Mouse (Mus musculus) stomach, postnatal 0 days (tissue): ENCODE data around the gene Ppara.

Source experiments
- CTCF ChIP-seq: IDR thresholded peaks from 2 replicates; pipeline ENCODE4 v1.5.1; 2016; ENCODE audit warnings: antibody characterized with exemption, low read depth, mild to moderate bottlenecking, moderate library complexity
- EP300 ChIP-seq: optimal IDR thresholded peaks from 2 replicates; pipeline ENCODE3; 2016; ENCODE audit warnings: antibody characterized with exemption

DNA sequence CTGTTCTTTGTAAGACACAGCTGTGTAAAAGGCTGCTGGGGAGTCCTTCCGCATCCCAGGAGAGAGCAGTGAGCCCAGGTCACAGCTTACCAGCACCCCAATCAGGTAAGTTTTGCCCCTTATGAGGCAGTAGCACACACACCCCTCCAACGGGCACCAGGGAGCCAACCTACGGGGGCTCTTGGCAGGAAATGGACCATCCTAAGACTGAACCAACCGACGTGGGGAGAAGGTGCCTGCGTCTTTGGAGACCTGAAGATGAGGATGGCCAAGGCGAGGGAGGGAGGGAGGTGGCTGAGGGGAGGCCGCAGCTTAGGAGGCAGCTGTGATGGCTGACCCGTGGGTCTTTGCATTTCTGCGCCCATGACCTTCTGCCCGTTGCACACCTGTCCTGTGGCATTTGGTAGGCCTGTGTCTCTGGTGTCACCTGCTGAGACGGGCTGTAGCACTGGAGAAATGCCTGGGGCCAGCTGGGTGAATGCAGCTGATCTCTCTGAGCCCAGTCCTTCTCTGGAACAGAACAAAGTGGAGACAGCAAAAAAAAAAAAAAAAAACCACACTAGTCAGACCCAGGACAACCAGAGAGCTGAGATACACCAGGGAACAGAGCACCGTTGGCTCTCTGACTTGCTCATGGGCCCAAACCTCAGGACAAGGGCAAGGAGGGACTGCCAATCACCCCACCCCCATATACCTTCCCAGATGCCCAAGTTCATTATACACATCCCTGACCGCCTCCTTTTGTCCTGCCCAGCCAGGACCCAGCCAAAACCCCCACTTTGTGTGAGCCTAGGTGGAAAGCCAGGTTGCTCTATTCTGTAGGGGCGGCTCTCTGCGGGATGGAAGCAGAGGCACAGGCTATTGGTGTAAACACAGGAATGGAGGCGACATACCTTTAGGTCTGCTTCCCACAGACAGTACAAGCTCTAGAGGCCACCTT, 23.9 kb upstream of the Ppara start:
- TF ChIP-seq CTCF (no peak), EP300 (no peak)
